Mouse (Mus musculus) left cerebral cortex, postnatal 10 days (tissue): ENCODE measurements at regions not wholly inside any gene's neighbourhood (a gene's known extent, or its start where the extent isn't known, plus 50 kb on each side); places are given as distances from the start of the nearest gene placed in this dataset.

Experiments
- DNase-seq, 2 experiments: peaks; one replicate each; pipeline ENCODE4 v3.0.0; 2021 to 2022; ENCODE audit warnings: low spot score in 2 of 2, mixed read lengths in 1 of 2; ENCODE audit errors: extremely low spot score in 1 of 2
- intact Hi-C: fragments of 180-260 bp; cut with DNase I; formaldehyde crosslinking; loops from one replicate; pipeline ENCODE4 v1.15.1; 2025

DNA sequence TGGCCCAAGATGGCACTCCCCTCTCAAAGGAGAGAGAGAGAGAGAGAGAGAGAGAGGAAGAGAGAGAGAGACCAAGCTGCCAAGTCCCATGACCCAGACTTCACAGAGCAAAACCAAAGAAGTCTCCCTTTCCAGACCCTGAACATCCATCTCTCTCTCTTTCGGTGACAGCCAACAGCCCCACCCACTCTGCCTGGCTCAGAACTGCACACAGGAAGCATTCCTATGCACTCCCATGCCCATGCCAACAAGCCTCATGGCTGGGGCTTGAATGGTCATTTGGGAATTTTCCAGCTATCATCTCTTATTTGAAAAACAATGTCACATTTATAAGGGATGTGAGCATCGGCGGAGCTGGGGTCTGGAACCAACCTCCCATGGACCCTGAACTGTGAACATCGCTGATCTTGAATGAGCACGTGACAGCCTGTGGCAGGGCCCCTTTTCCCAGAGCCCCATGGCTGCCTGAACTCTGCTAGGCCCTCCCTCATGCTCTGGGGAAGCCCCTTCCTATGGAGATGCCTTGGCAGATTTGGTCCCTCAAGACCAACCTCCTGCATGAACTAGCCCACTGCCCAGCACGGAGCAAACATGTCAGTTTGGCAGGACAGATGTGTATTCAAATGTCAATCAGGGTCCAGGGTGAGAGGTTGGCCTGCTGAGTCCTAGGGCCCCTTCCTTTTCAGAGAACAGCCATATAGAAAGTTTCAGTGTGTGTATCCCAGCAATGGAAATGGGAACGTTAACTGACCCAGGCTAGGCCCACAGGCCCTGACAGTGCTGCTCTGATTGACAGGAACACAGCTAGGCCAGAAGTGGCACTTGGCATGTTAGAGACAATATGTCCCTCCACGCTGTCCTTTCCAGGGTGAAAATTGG, 244.8 kb upstream of the Rtl1 start:
- no peak for DNase-seq
- intact Hi-C loops: no loop called here

- DNase-seq: no peak
- intact Hi-C loops: no loop called here
These were observed 245.4 kb upstream of the Rtl1 start for GRCm38 (mm10) chr12:109845602-109845906.

GRCm38 (mm10) chr12:109856336-109856735, 256.2 kb upstream of the Rtl1 start:
- DNase-seq: no peak
- intact Hi-C loops: no loop called here

DNA sequence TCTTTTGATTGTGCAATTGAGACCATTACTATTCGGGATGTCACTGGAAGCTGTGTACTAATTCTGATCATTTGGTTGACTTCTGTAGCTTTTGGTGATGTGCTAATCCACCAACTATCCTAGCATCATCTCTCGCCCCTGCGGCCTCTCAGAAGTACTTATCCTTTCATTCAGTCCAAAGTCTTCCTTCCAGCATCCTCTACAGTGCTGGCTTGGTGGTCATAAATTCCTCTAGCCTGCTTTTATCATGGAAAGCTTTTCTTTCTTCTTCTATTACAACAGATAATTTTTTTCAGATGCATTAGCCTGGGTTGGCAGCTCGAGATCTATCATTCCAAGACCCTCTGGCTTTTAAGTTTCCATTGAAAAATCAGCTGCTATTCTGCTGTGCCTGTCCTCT, 257.6 kb upstream of the Rtl1 start:
- no peak for DNase-seq
- intact Hi-C loops: no loop called here

GRCm38 (mm10) chr12:109864826-109865225, 264.7 kb upstream of the Rtl1 start:
- intact Hi-C loops: no loop called here
- no peak for DNase-seq

DNA sequence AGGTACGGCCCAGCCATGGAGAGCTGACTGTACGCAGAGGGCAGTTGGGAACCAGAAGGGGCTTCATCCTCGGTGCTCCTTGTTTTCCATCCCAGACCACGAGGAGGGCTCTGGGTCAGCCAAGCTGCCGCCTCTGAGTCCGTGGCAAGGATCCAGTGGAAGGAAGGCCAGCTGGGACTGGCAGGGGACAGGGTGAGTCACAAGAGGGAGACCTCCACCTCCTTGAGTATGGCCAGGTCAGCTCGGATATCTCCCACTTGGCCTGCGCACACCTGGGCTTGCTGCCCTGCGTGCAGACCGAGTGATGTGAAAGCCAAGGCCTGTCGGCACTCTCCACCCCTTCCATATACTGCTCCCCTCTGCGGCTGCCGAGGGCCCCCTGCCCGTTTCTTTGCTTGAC, 270.9 kb upstream of the Rtl1 start:
- DNase-seq: no peak
- intact Hi-C loops: no loop called here

- no peak for DNase-seq
- intact Hi-C loops: no loop called here
These were observed 274.3 kb upstream of the Rtl1 start for GRCm38 (mm10) chr12:109874466-109874865.

GRCm38 (mm10) chr12:109881108-109881507, 281.0 kb upstream of the Rtl1 start:
- intact Hi-C loops: no loop called here
- no peak for DNase-seq

GRCm38 (mm10) chr12:109891206-109891605, 291.1 kb upstream of the Rtl1 start:
- intact Hi-C loops: no loop called here
- no peak for DNase-seq

DNA sequence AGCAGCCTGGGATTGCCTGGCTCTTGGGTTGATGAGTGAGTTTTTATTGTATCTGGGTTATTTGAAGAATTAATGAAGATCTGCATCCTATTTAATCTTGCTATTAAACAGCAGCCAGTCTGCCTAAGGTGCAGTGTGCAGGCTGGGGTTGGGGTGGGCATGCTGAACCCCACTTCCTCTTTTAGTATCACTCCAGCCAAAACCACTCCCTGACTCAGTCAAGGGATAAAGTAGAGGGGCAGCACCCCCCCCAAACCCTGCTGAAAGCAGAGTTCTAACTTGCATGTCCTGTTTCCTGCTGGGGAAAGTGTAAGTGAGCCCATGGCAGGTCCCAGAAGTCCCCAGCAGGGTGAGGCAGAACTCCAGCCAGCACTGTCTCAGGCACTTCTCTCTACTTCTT, 292.7 kb upstream of the Rtl1 start:
- intact Hi-C loops: no loop called here
- no peak for DNase-seq

- no peak for DNase-seq
- intact Hi-C loops: no loop called here
These were observed 293.5 kb upstream of the Rtl1 start for GRCm38 (mm10) chr12:109893657-109894056.

DNA sequence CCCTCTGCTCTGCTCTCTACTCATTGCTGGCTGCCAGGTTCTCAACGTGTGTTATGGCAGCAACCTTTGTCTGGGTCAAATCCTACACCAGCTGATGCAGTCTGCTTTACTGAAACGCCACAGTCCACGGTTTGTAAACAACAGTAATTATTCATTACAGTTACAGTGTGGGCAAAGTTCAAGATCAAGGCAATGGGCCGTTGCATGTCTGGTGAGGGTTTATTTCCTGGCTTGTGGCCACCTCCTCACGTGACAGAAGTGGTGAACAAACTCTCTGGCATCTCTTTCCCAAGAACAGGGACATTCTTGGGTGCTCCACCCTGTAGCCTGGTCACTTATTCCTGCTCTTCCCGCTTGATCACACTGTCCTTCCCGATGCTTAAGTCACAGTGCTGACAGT, 295.3 kb upstream of the Rtl1 start:
- no peak for DNase-seq
- intact Hi-C loops: no loop called here

DNA sequence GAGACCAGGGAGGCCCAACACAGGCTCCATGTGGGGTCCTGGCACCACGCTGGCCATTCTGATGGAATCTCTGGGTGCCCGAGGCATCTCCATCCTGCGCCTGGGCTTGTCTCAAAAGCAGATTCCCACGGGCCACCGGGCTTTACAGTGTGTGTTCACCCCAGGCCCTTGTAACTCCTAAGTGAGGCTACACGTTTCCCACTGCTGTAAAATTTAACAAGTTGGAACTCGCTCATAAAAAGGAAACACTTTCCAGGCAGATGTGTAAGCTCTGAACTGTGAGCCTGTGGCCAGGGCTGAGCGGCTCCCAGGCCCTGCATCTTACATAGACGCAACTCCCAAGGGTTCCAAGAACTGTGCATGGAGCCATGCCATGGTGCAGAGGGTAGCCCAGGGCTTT, 296.3 kb upstream of the Rtl1 start:
- intact Hi-C loops: no loop called here
- no peak for DNase-seq

GRCm38 (mm10) chr12:109896906-109897305, 296.8 kb upstream of the Rtl1 start:
- intact Hi-C loops: no loop called here
- no peak for DNase-seq

GRCm38 (mm10) chr12:109897861-109898385, 297.8 kb upstream of the Rtl1 start:
- intact Hi-C loops: no loop called here
- no peak for DNase-seq

DNA sequence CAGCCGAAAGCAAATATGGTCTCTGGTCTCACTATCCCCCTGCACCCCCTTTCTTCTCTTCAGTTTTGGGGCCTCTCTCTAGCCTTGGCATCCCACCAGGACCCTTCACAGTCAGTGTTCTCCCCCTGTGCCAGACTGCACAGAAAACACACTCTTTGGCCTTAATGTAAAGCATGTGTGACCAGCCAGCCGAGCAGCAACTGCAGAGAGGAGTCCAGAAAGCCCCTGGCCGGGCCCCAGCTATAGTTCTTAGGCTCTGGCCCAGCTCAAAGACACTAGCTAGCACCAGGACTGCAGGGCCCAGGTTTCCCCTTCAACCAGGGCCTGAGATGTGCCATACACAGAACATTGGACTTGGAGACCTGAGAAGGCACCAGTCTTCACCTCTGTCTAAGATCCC, 299.3 kb upstream of the Rtl1 start:
- intact Hi-C loops: no loop called here
- no peak for DNase-seq

DNA sequence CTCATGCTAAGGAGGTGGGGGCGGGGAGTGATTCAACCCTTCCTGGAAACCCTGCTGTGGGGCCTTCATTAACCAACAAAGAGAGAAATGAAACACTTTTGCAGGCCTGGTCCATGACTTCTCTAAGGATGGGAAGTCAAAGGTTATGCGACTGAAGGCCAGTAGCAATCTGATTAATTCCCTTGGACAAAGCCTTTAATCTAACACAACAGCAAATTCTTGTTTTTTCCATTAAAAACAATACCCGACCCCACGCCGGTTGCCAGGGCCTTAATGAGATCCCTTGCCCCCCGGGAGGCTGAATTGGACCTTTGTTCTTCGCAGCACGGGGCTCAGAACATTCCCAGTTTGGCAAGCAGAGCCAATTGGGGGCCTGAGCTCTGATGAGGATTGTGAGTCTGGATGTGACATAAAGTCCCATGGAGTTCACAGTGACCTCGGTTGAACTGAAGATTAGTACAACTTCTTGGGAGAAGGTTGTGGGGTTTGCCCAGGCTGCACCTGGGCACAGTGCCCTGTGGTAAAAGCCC, 310.9 kb upstream of the Rtl1 start:
- intact Hi-C loops: no loop called here
- peak in 1 of 2 experiments; percentile 8 for DNase-seq

DNA sequence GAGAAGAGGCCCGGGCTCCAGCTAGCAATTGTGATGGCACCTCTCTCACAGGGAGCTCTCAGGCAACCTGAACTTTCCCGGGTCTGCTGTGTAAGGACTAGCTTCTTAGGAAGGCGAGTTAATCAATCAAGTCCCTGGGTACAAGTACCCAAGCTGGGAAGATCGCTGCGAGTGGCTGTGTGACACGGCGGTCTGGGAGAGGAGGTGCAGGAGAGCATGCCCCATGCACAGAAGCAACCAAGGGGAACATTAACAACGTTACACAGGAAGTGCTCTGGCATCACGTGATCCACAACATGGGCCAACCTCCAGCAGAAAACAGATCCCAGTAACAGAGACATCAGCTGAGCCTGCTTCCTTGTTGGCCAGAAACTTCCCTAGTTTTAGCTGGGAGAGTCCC, 311.4 kb upstream of the Rtl1 start:
- no peak for DNase-seq
- intact Hi-C loops: no loop called here

- intact Hi-C loops: no loop called here
- no peak for DNase-seq
These were observed 317.6 kb upstream of the Rtl1 start for GRCm38 (mm10) chr12:109917761-109918160.

- intact Hi-C loops: no loop called here
- DNase-seq: no peak
These were observed 318.8 kb upstream of the Rtl1 start for GRCm38 (mm10) chr12:109918901-109919300.

GRCm38 (mm10) chr12:109922111-109922510, 322.0 kb upstream of the Rtl1 start:
- intact Hi-C loops: no loop called here
- DNase-seq: no peak
